Mouse (Mus musculus) lung, postnatal 0 days (tissue): ENCODE results near the gene Mylk2.

Source experiments
- CTCF ChIP-seq: IDR thresholded peaks from 2 replicates; pipeline ENCODE4 v1.5.1; 2016; ENCODE audit warnings: antibody characterized with exemption, mild to moderate bottlenecking
- EP300 ChIP-seq: IDR thresholded peaks from 2 replicates; pipeline ENCODE4 v1.6.1; 2016; ENCODE audit warnings: antibody characterized with exemption, mild to moderate bottlenecking, control low read depth

DNA sequence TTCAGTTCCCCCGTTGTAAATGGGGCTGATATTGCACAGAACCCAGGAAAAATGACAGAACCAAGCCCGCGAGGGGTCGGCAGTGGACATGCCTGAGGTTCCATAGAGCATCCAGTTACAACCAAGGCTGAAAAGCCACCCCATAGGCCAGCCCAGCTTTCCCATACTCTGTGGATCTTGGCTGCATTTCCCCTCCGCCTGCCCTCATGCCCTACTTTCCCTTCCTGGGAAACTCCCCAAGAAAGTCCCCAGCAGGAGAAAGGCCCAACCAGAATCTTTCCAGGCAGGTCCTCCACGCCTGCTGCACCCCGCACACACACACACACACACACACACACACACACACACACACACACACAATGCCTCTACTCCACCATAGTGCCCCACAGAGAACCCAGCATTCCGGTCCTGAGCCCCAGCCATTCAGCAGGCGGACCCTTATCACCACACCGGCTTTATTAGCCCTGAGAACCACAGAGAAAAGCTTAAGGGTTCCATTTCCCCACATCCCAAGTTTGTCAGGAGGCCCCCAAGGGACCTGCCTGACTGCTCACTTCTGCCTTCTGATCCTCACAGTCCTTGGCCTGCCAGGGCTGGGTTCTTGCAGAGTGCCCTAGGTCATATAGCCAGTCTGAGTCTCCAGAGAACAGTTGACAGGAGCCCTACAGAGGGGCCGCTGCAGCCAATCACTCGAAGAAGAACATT, 20.5 kb downstream of the Mylk2 start:
- no peak for TF ChIP-seq CTCF
- no peak for TF ChIP-seq EP300
